Mouse (Mus musculus) CH12.LX (cell line): Measurements from ENCODE around the gene Rgs16. TPM values are rescaled to one million over a fixed set of nuclear protein-coding genes. Genes with fewer than 3 reads are reported as not detected.

ENCODE experiments used
- DNase-seq: peaks from one replicate; pipeline ENCODE4 v3.0.0-alpha.2; 2013; ENCODE audit errors: extremely low read depth
- H3K27ac ChIP-seq: 2 replicates; pipeline ENCODE4 v1.5.1; 2012; ENCODE audit warnings: low read depth, mild to moderate bottlenecking, control low read depth, moderate library complexity; ENCODE audit not compliant: insufficient read depth
- H3K27me3 ChIP-seq: replicated peaks from 2 replicates; pipeline ENCODE3; 2012; ENCODE audit warnings: inconsistent platforms
- H3K36me3 ChIP-seq, 2 experiments: replicated peaks in 1 of 2; 2 replicates each; pipeline versions ENCODE3 to v1.6.1; 2012; ENCODE audit warnings: inconsistent platforms in 1 of 2, low read length in 1 of 2, mild to moderate bottlenecking in 1 of 2, mixed read lengths in 1 of 2, moderate library complexity in 1 of 2; ENCODE audit not compliant: control insufficient read depth in 1 of 2, insufficient read depth in 1 of 2
- H3K4me1 ChIP-seq, 2 experiments: 2 replicates each; pipeline ENCODE4 v1.6.1; 2012; ENCODE audit warnings: inconsistent platforms in 1 of 2, moderate library complexity in 1 of 2; ENCODE audit not compliant: insufficient read depth in 2 of 2, control insufficient read depth in 1 of 2
- H3K4me2 ChIP-seq: 2 replicates; pipeline ENCODE4 v1.6.1; 2012; ENCODE audit warnings: low read depth, mild to moderate bottlenecking, control low read depth; ENCODE audit not compliant: poor library complexity, insufficient read depth, severe bottlenecking
- H3K4me3 ChIP-seq, 3 experiments: fragments of 150-350 bp in 1 of 3; sonication (generic) in 1 of 3; replicated peaks in 1 of 3; 2 replicates each; pipeline versions ENCODE3 to v1.5.1; 2011 to 2012; ENCODE audit warnings: low read depth in 2 of 3, low read length in 2 of 3, mild to moderate bottlenecking in 2 of 3, moderate library complexity in 2 of 3, control low read depth in 1 of 3, improper control_type of control experiment in 1 of 3, inconsistent platforms in 1 of 3, mixed read lengths in 1 of 3; ENCODE audit not compliant: poor library complexity in 1 of 3
- H3K79me2 ChIP-seq: replicated peaks from 2 replicates; pipeline ENCODE4 v1.6.1; 2012; ENCODE audit warnings: mild to moderate bottlenecking, moderate library complexity; ENCODE audit not compliant: control insufficient read depth, poor library complexity, insufficient read depth, severe bottlenecking; ENCODE audit errors: extremely low read depth
- H3K9ac ChIP-seq: 2 replicates; pipeline ENCODE4 v1.6.1; 2012; ENCODE audit warnings: low read depth, mild to moderate bottlenecking, control low read depth, moderate library complexity; ENCODE audit not compliant: insufficient read depth
- H3K9me3 ChIP-seq: replicated peaks from 2 replicates; pipeline ENCODE3; 2012; ENCODE audit warnings: low read length, inconsistent platforms, mixed read lengths
- BHLHE40 ChIP-seq: IDR thresholded peaks from 2 replicates; pipeline ENCODE4 v1.6.1; 2011; ENCODE audit warnings: mild to moderate bottlenecking, low read depth, low read length, improper control_type of control experiment
- CHD1 ChIP-seq: IDR thresholded peaks from 2 replicates; pipeline ENCODE4 v1.6.1; 2012; ENCODE audit warnings: low read depth, low read length, improper control_type of control experiment, inconsistent platforms
- CHD2 ChIP-seq: IDR thresholded peaks from 2 replicates; pipeline ENCODE4 v1.6.1; 2011; ENCODE audit warnings: low read length, improper control_type of control experiment
- E2F4 ChIP-seq: IDR thresholded peaks from 2 replicates; pipeline ENCODE4 v1.6.1; 2011; ENCODE audit warnings: low read depth, low read length, improper control_type of control experiment; ENCODE audit not compliant: insufficient replicate concordance
- ELF1 ChIP-seq: IDR thresholded peaks from 2 replicates; pipeline ENCODE4 v1.6.1; 2014; ENCODE audit warnings: low read depth, mild to moderate bottlenecking, inconsistent platforms, low read length, improper control_type of control experiment
- EP300 ChIP-seq: IDR thresholded peaks from 2 replicates; pipeline ENCODE4 v1.6.1; 2011; ENCODE audit warnings: low read length, improper control_type of control experiment
- GABPA ChIP-seq: IDR thresholded peaks from 2 replicates; pipeline ENCODE4 v1.6.1; 2012; ENCODE audit warnings: low read depth, low read length, improper control_type of control experiment, inconsistent platforms; ENCODE audit not compliant: insufficient replicate concordance
- IRF4 ChIP-seq: IDR thresholded peaks from 2 replicates; pipeline ENCODE4 v1.6.1; 2014; ENCODE audit warnings: low read depth, mild to moderate bottlenecking, inconsistent platforms, low read length, improper control_type of control experiment
- KAT2A ChIP-seq: IDR thresholded peaks from 2 replicates; pipeline ENCODE4 v1.6.1; 2012; ENCODE audit warnings: low read length, improper control_type of control experiment, inconsistent platforms; ENCODE audit not compliant: insufficient replicate concordance
- MAX ChIP-seq: IDR thresholded peaks from 2 replicates; pipeline ENCODE4 v1.6.1; 2011; ENCODE audit warnings: low read length, improper control_type of control experiment
- MAZ ChIP-seq: IDR thresholded peaks from 2 replicates; pipeline ENCODE4 v1.6.1; 2012; ENCODE audit warnings: low read depth, mild to moderate bottlenecking, inconsistent platforms, low read length, improper control_type of control experiment, moderate library complexity
- MXI1 ChIP-seq: IDR thresholded peaks from 2 replicates; pipeline ENCODE4 v1.6.1; 2011; ENCODE audit warnings: mild to moderate bottlenecking, low read depth, low read length, improper control_type of control experiment
- MYC ChIP-seq: IDR thresholded peaks from 2 replicates; pipeline ENCODE4 v1.6.1; 2011; ENCODE audit warnings: low read depth, mild to moderate bottlenecking, improper control_type of control experiment, low read length
- PAX5 ChIP-seq: IDR thresholded peaks from 2 replicates; pipeline ENCODE4 v1.6.1; 2012; ENCODE audit warnings: low read length, inconsistent platforms, mixed read lengths
- POLR2A ChIP-seq: IDR thresholded peaks from 2 replicates; pipeline ENCODE4 v1.6.1; 2011; ENCODE audit warnings: low read depth, mild to moderate bottlenecking, improper control_type of control experiment, low read length
- RCOR1 ChIP-seq: conservative IDR thresholded peaks from 2 replicates; pipeline ENCODE4 v1.6.1; 2012; ENCODE audit warnings: low read depth, mild to moderate bottlenecking, inconsistent platforms, low read length, improper control_type of control experiment
- SMC3 ChIP-seq: IDR thresholded peaks from 2 replicates; pipeline ENCODE4 v1.6.1; 2011; ENCODE audit warnings: low read depth, low read length, improper control_type of control experiment
- TBP ChIP-seq: conservative IDR thresholded peaks from 2 replicates; pipeline ENCODE4 v1.6.1; 2011; ENCODE audit warnings: low read depth, low read length, improper control_type of control experiment
- USF2 ChIP-seq: conservative IDR thresholded peaks from 2 replicates; pipeline ENCODE4 v1.6.1; 2011; ENCODE audit warnings: low read depth, low read length, improper control_type of control experiment
- ZKSCAN1 ChIP-seq: IDR thresholded peaks from 2 replicates; pipeline ENCODE4 v1.6.1; 2012; ENCODE audit warnings: low read depth, inconsistent platforms, low read length, improper control_type of control experiment, borderline replicate concordance
- ZMIZ1 ChIP-seq: IDR thresholded peaks from 2 replicates; pipeline ENCODE4 v1.6.1; 2012; ENCODE audit warnings: low read depth, mild to moderate bottlenecking, inconsistent platforms, low read length, improper control_type of control experiment
- ZNF384 ChIP-seq: IDR thresholded peaks from 2 replicates; pipeline ENCODE4 v1.6.1; 2012; ENCODE audit warnings: low read depth, low read length, improper control_type of control experiment, inconsistent platforms
- dilution Hi-C: fragments of 300-500 bp; cut with MboI; formaldehyde crosslinking; loops from 2 replicates; pipeline ENCODE4 v1.14.3; 2020; ENCODE audit warnings: low sequenced_read_pairs; ENCODE audit not compliant: extremely low pct_unique_long_range_greater_than_20kb, extremely low pct_ligation_motif_present
- in situ Hi-C: fragments of 300-500 bp; cut with MboI; formaldehyde crosslinking; loops from 3 replicates; pipeline ENCODE4 v1.14.3; 2019; ENCODE audit warnings: low sequenced_read_pairs, low pct_ligation_motif_present, low pct_unique_long_range_greater_than_20kb, mixed read lengths
- polyA plus RNA-seq: library from polyadenylated mRNA; unstranded; fragments of >175 nt; gene quantifications from 2 replicates; pipeline ENCODE4 v1.2.1, GENCODE M21; 2012; ENCODE audit warnings: low read depth; ENCODE audit not compliant: insufficient read length
- total RNA-seq, 2 experiments: library from RNA; depleted of rRNA; stranded (reverse); fragments of 300-350 nt in 1 of 2; fragments of >200 nt in 1 of 2; gene quantifications; 2 replicates each; pipeline ENCODE4 v1.2.3; 2012 to 2014

The Rgs16 gene
- total and polyA plus RNA-seq, 3 experiments = 0.15 to 0.26 (median 0.21) TPM

DNA sequence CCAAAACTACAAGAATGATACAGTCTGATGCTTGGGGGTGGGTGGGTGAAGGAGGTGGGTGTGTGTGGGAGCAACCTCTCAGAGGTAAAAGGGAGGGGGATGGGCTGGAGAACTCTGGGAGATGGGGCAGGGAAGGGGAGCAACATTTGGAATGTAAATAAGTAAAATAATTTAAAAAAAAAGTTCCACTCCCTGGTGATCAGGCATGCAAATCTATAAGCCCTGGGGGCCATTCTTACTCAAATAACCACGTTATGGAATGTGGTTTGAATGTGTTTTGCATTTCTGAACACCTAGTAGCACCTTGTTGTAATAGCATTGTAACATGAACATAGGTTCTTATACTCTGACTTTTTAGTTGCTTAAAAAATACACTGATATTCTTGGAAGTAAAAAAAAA, 43.2 kb downstream of the Rgs16 start:
- Histone ChIP-seq H3K4me3 (no peak overlapping the region), H3K79me2 (no peaks in the 10 kb centered on the region), H3K27me3 (peaks cover 3% of the 10 kb centered on the region), H3K4me2 (no peak overlapping the region), H3K9ac (no peak overlapping the region), H3K4me1 (peaks cover 2 to 13% of the 10 kb centered on the region in 2 experiments; a peak in 3 of 4 replicates), H3K27ac (no peak overlapping the region), H3K36me3 (no peaks in the 10 kb centered on the region), H3K9me3 (no peaks in the 10 kb centered on the region)
- dilution Hi-C loops = no loop called here
- peak; percentile 42 for DNase-seq
- TF ChIP-seq CHD2 = no peak
- TF ChIP-seq ZNF384 = peak; percentile 82
- TF ChIP-seq IRF4 = peak; percentile 62; the same call in 1 of the 2 replicates
- peak; percentile 21; the same call in 1 of the 2 replicates for TF ChIP-seq BHLHE40
- TF ChIP-seq EP300 = peak; percentile 39; the same call in 1 of the 2 replicates
- in situ Hi-C loops = no loop called here

DNA sequence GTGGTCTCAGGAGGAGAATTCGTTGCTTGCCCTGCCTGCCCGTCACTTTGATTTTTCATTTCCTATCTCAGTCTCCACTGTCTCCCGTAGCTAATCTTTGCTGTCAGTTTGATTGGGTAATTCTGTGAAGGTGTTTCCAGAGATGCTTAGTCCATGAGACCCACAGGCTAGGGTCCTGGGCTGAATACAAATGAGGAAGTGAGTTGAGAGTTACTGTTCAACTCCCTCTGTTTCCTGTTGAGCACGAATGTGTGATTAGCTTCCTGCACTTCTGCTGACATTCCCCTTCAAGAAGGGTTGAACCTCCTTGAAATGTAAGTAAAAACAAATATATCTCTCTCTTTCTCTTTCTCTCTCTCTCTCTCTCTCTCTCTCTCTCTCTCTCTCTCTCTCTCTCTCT, 45.5 kb downstream of the Rgs16 start:
- no peaks in the 10 kb centered on the region for H3K36me3 ChIP-seq
- peaks cover 3% of the 10 kb centered on the region for H3K27me3 ChIP-seq
- no peak for TF ChIP-seq KAT2A
- TF ChIP-seq SMC3 = no peak
- no peak for TF ChIP-seq MAX
- TF ChIP-seq ZMIZ1 = no peak
- no peak for TF ChIP-seq ZNF384
- no peak for TF ChIP-seq CHD1
- TF ChIP-seq MYC = no peak
- TF ChIP-seq MXI1 = no peak
- TF ChIP-seq E2F4 = no peak
- no peak for TF ChIP-seq RCOR1
- TF ChIP-seq ZKSCAN1 = no peak
- no peak for TF ChIP-seq GABPA
- no peak for TF ChIP-seq TBP
- TF ChIP-seq USF2 = no peak
- TF ChIP-seq PAX5 = no peak
- TF ChIP-seq ELF1 = no peak
- TF ChIP-seq EP300 = no peak
- TF ChIP-seq POLR2A = no peak
- no peak for TF ChIP-seq MAZ
- TF ChIP-seq CHD2 = no peak
- peaks cover 2 to 13% of the 10 kb centered on the region in 2 experiments; a peak in 3 of 4 replicates for H3K4me1 ChIP-seq
- no peak overlapping the region for H3K27ac ChIP-seq
- DNase-seq = no peak
- no peak overlapping the region for H3K4me3 ChIP-seq
- H3K4me2 ChIP-seq = 0 out of 2 replicates have a peak overlapping the region, but pooled peaks have one; percentile 18
- H3K9ac ChIP-seq = no peak overlapping the region
- no peaks in the 10 kb centered on the region for H3K79me2 ChIP-seq
- dilution Hi-C loops (no loop called here), in situ Hi-C loops (no loop called here)
- no peaks in the 10 kb centered on the region for H3K9me3 ChIP-seq
